Mouse (Mus musculus) testis, adult 2 months (tissue): ENCODE measurements around the gene Svs1. TPM values are rescaled to one million over a fixed set of nuclear protein-coding genes. Genes with fewer than 3 reads are reported as not detected.
A peak's percentile ranks its signal among the peaks of the same experiment; 100 is the strongest.

Experiments used
- H3K27ac ChIP-seq: fragments of 200-500 bp; 2 replicates; pipeline ENCODE4 v1.5.1; 2012; ENCODE audit warnings: low read depth, low read length; ENCODE audit not compliant: control insufficient read depth, insufficient read depth
- H3K27me3 ChIP-seq: fragments of 200-500 bp; 2 replicates; pipeline ENCODE4 v1.6.1; 2012; ENCODE audit warnings: mild to moderate bottlenecking, low read length, moderate library complexity; ENCODE audit not compliant: control insufficient read depth, insufficient read depth
- H3K36me3 ChIP-seq: fragments of 200-500 bp; 2 replicates; pipeline ENCODE4 v1.6.1; 2012; ENCODE audit warnings: mild to moderate bottlenecking, low read length; ENCODE audit not compliant: control insufficient read depth, insufficient read depth
- H3K4me1 ChIP-seq: fragments of 200-500 bp; 2 replicates; pipeline ENCODE4 v1.6.1; 2012; ENCODE audit warnings: low read length; ENCODE audit not compliant: control insufficient read depth, insufficient read depth
- H3K4me3 ChIP-seq: fragments of 200-500 bp; 2 replicates; pipeline ENCODE4 v1.5.1; 2012; ENCODE audit warnings: low read depth, mild to moderate bottlenecking, low read length, moderate library complexity, mixed read lengths; ENCODE audit not compliant: control insufficient read depth
- CTCF ChIP-seq: fragments of 200-500 bp; IDR thresholded peaks from 2 replicates; pipeline ENCODE4 v1.5.1; 2012; ENCODE audit warnings: low read depth, mild to moderate bottlenecking, inconsistent platforms, low read length, moderate library complexity; ENCODE audit not compliant: control insufficient read depth, insufficient read depth, insufficient replicate concordance
- POLR2A ChIP-seq: fragments of 200-500 bp; IDR thresholded peaks from 2 replicates; pipeline ENCODE4 v1.6.1; 2012; ENCODE audit warnings: low read depth, mild to moderate bottlenecking, inconsistent platforms, low read length, moderate library complexity; ENCODE audit not compliant: control insufficient read depth
- polyA plus RNA-seq: library from polyadenylated mRNA; depleted of rRNA; stranded (reverse); fragments of >200 nt; gene quantifications from 2 replicates; pipeline ENCODE4 v1.2.3, GENCODE M21; 2012

Gene Svs1
- polyA plus RNA-seq, 1 experiment, result not detected

GRCm38 (mm10) chr6:48991991-48992390 lies 5.3 kb downstream of the Svs1 start:
- TF ChIP-seq CTCF, result no peak
- no peak for TF ChIP-seq POLR2A
- Histone ChIP-seq H3K27me3 (no peaks in the 10 kb centered on the region), H3K27ac (no peak overlapping the region), H3K4me3 (no peak overlapping the region), H3K36me3 (no peaks in the 10 kb centered on the region), H3K4me1 (no peaks in the 10 kb centered on the region)

GRCm38 (mm10) chr6:48998186-48998585 lies 11.5 kb downstream of the Svs1 start:
- H3K27ac ChIP-seq, result no peak overlapping the region
- TF ChIP-seq POLR2A (no peak), CTCF (no peak)
- H3K4me1 ChIP-seq, result no peaks in the 10 kb centered on the region
- H3K4me3 ChIP-seq, result no peak overlapping the region
- no peaks in the 10 kb centered on the region for H3K36me3 ChIP-seq
- H3K27me3 ChIP-seq, result no peaks in the 10 kb centered on the region

DNA sequence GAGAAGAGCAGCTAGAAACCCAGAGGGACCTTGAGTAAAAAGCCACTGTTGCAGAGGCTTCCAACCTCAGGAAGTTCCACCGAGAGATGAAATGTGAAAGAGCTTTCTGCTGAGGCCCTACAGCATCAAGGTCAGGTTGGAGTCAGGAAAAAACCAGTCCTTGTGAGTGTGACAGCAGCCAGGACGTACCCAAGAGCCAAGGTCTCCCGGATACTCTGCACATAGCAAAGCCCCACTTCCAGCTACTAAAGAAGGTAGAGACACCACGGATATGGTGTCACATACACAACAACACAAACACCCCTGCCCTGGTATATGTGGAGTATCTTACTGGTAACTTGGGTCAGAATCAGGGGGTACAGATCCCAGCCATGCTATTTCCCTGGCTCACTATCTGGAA lies 12.1 kb downstream of the Svs1 start:
- Histone ChIP-seq H3K27ac (no peak overlapping the region), H3K36me3 (no peaks in the 10 kb centered on the region), H3K4me3 (no peak overlapping the region), H3K4me1 (no peaks in the 10 kb centered on the region), H3K27me3 (no peaks in the 10 kb centered on the region)
- TF ChIP-seq POLR2A, result no peak
- TF ChIP-seq CTCF, result no peak

DNA sequence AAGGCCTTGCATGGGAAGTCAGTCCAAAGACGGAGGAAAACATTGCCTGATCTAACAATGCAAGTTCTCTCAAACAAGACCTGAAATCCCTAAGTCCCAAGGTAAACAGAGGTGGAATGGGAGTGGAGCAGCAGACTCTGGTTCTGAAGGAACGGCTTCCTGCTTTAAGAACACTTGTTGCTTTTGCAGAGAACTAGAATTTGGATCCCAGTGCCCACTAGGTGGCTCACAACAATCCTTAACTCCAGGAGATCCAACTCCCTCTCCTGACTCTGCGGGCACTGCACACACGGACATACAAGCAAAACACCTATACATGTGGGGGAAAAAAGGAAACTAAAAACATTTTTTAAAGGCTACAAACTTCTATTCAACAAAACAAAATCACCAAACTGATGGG lies 16.7 kb downstream of the Svs1 start:
- no peak overlapping the region for H3K4me3 ChIP-seq
- no peak overlapping the region for H3K27ac ChIP-seq
- TF ChIP-seq POLR2A, result no peak
- no peak for TF ChIP-seq CTCF

DNA sequence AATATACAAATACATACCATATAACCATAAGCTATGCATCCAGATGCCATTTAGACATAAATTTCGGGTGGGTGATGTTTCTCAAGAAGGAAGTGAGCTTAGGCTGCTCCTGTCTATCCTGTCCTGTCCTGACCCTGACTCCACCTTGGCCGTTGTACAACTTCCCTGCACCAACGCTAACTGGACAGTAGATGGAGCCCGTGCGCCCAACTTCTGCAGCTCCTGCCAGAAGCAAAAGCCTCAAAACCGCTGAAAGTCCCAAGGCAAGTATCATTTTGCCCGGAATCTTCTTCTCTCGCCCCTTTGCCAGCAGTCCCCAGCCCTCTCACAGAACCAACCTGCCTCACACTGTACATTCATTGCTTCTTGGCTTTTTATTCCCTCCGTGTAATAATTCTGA lies 21.3 kb downstream of the Svs1 start:
- TF ChIP-seq POLR2A (no peak), CTCF (peak; percentile 92; the same call in 1 of the 2 replicates)
- H3K36me3 ChIP-seq, result no peaks in the 10 kb centered on the region
- H3K4me1 ChIP-seq, result peaks cover 7% of the 10 kb centered on the region
- H3K4me3 ChIP-seq, result peak overlapping the region; percentile 49
- H3K27ac ChIP-seq, result no peak overlapping the region
- H3K27me3 ChIP-seq, result no peaks in the 10 kb centered on the region

More for the DNA sequence above, 16.7 kb downstream of the Svs1 start:
- peaks cover 4% of the 10 kb centered on the region for H3K4me1 ChIP-seq
- H3K36me3 ChIP-seq, result no peaks in the 10 kb centered on the region
- no peaks in the 10 kb centered on the region for H3K27me3 ChIP-seq

DNA sequence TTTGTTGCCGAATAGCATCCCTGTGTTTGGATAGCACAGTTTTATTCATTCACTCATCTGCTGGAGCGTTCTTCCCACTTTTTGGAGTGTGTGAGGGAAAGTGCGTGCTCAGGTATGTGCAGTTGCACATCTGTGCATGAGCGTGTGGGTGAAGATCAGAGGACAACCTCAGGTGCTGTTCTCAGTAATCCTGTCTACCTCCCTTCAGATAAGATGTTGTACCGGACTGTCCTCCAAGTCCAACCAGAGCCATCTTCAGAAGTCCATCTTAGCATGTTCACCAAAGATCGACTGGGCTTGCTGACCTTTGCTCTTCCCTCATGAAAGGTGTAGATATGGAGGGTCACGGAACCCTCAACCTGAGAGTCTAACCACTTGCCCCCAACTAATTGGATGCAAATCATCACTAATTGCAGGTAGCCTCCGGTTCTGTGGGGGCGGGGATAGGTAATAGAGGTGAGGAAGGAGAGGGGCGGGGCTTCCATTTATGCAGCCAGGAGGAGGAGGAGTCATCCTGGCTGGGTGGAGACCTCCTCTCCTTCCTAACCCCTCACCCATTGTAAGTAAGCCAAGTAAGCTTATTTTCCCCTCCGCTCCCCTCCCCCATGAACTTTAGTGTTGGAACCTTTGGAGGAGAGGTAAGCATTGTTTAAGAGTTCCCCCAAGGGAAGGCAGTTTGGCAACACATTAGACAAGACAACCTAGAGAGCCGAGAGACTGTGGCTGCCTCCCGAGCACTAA lies 21.9 kb downstream of the Svs1 start:
- H3K36me3 ChIP-seq, result no peaks in the 10 kb centered on the region
- no peaks in the 10 kb centered on the region for H3K27me3 ChIP-seq
- TF ChIP-seq CTCF, result no peak
- no peak for TF ChIP-seq POLR2A
- H3K4me1 ChIP-seq, result peaks cover 7% of the 10 kb centered on the region
- H3K27ac ChIP-seq, result no peak overlapping the region
- peak overlapping the region; percentile 49 for H3K4me3 ChIP-seq

GRCm38 (mm10) chr6:49009161-49009555 lies 22.5 kb downstream of the Svs1 start:
- Histone ChIP-seq H3K4me1 (peaks cover 7% of the 10 kb centered on the region), H3K27ac (no peak overlapping the region), H3K36me3 (no peaks in the 10 kb centered on the region), H3K27me3 (no peaks in the 10 kb centered on the region), H3K4me3 (no peak overlapping the region)
- TF ChIP-seq POLR2A, result no peak
- no peak for TF ChIP-seq CTCF
